Mouse (Mus musculus) limb, embryonic 10.5 days (tissue): ENCODE measurements around the gene Smim14. TPM values are rescaled to one million over a fixed set of nuclear protein-coding genes. Genes with fewer than 3 reads are reported as not detected.

ENCODE experiments used
- DNase-seq: peaks from one replicate; pipeline ENCODE4 v3.0.0-alpha.2; 2017; ENCODE audit warnings: low spot score
- H3K27ac ChIP-seq: fragments of 300-500 bp; sonication (generic); 2 replicates; pipeline ENCODE4 v1.5.1; 2016; ENCODE audit warnings: mild to moderate bottlenecking
- H3K27me3 ChIP-seq: fragments of 300-500 bp; sonication (generic); 2 replicates; pipeline ENCODE4 v1.6.1; 2016; ENCODE audit warnings: low read depth, mild to moderate bottlenecking; ENCODE audit not compliant: poor library complexity, severe bottlenecking
- H3K36me3 ChIP-seq: fragments of 300-500 bp; sonication (generic); 2 replicates; pipeline ENCODE4 v1.6.1; 2016; ENCODE audit warnings: mild to moderate bottlenecking, moderate library complexity
- H3K4me1 ChIP-seq: fragments of 300-500 bp; sonication (generic); 2 replicates; pipeline ENCODE4 v1.6.1; 2016
- H3K4me3 ChIP-seq: fragments of 300-500 bp; sonication (generic); 2 replicates; pipeline ENCODE4 v1.5.1; 2016; ENCODE audit warnings: mild to moderate bottlenecking, moderate library complexity
- H3K9me3 ChIP-seq: fragments of 300-500 bp; sonication (generic); replicated peaks from 2 replicates; pipeline ENCODE4 v1.6.1; 2016; ENCODE audit warnings: mild to moderate bottlenecking
- WGBS: fragments of 180-500 bp; shearing (Covaris S2); methylation state at CpG from one replicate; pipeline ENCODE4 v1.1.7; 2016; 5-methylcytosine and 5-hydroxymethylcytosine counted together
- polyA plus RNA-seq: library from polyadenylated mRNA; unstranded; fragments of >200 nt; fragmentation: Nextera tagmentation; extraction: Ambion mirVana; gene quantifications from 2 replicates; pipeline ENCODE4 v1.2.1, GENCODE M21; 2016

Smim14 gene
- polyA plus RNA-seq, 1 experiment from 2014 or later: 67.0 TPM

DNA sequence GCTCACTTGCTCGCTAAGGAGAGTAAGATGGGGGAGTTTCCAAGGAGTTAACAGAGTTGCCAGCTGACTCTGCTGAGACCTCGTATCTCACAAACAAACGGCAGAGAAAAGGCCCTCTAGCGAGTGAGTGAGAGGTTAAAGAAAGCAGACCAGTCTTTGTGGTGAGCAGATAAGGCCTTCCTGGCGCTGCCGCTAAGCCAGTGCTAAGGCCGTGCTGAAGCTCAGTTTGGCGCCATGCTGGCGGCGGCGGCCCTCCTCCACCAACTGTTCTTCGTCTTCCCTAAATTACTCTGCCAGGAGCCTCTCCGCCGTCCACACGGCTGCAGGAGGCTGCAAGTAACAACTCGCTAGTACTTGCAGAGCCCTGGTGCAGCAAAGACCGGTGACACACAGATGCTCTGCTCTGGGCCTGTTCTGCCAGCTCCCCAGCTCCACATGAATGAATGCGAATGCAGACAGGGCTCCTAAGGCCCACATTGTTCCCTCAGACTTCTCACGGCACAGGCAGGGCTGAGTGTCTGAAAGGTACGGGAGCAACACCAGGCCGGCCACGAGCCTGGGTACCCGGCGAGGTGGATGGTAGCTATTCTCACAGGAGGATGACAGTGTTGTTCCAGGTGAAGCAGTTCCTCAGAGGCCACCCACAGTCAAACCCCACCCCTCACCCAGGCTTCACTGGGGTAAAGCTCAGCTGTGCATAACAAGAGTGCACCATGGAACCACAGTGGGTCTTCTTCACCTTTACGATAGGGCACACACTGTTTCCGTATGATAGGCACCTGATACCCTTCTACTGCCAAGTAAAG is 121.1 kb downstream of the Smim14 start:
- Histone ChIP-seq H3K4me3 (peak overlapping the region; percentile 32), H3K4me1 (peaks cover 15% of the 10 kb centered on the region), H3K9me3 (no peaks in the 10 kb centered on the region), H3K36me3 (peaks cover 63% of the 10 kb centered on the region), H3K27ac (peak overlapping the region; percentile 92), H3K27me3 (no peaks in the 10 kb centered on the region)
- 16% methylated on average over 26 of the region's 26 CpGs for WGBS
- peak; percentile 76 for DNase-seq

- H3K27ac ChIP-seq: no peak overlapping the region
- H3K4me3 ChIP-seq: no peak overlapping the region
- 60% methylated on average over 12 of the region's 12 CpGs for WGBS
- H3K27me3 ChIP-seq: no peaks in the 10 kb centered on the region
- H3K9me3 ChIP-seq: no peaks in the 10 kb centered on the region
- H3K4me1 ChIP-seq: no peaks in the 10 kb centered on the region
- DNase-seq: no peak
- peaks cover 83% of the 10 kb centered on the region for H3K36me3 ChIP-seq
Observed at GRCm38 (mm10) chr5:65407989-65408388, 129.0 kb downstream of the Smim14 start.

DNA sequence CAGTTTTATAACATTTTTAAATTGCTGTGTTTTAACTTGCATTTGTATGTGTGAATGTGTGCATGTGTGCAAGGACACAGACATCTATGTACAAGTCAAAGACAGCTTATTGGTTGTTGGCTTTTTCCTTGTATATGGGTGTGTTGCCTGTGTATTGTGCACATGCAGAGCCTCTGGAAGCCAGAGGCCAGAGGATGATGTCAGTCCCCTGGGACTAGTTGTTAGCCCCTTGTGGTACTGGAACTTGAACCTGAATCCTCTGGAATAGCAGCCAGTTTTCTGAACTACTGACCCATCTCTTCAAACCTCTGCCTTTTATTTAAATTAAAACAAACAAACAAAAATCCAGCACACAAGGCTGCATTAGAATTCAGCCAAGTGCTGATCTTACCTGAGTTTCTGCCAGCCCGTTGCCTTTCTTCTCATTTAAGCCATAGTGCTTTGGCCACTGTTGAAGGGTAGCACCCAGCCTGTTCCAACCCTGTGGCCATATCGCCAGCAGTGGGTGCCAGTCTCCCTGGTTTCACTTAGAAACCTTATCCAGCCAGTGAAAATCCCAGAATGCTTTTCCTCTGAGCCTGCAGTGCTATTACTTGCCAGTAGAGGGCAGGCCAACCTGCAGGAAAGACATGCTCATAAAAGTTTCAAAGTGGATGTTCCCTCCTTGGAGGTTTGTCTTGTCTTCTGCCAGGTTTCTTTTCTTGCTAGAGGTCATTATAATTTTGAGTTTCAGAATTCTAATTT is 135.6 kb downstream of the Smim14 start:
- no peaks in the 10 kb centered on the region for H3K4me1 ChIP-seq
- peaks cover 95% of the 10 kb centered on the region for H3K36me3 ChIP-seq
- no peak overlapping the region for H3K4me3 ChIP-seq
- no peak overlapping the region for H3K27ac ChIP-seq
- WGBS: 35% methylated on average over 2 of the region's 2 CpGs
- H3K9me3 ChIP-seq: no peaks in the 10 kb centered on the region
- H3K27me3 ChIP-seq: no peaks in the 10 kb centered on the region
- DNase-seq: peak; percentile 76

Other genes starting within 250 kb of the Smim14 start
- 90.3 and 103 TPM in 2 replicates for gene Rfc1, start 201.5 kb downstream of the Smim14 start, polyA plus RNA-seq
- gene Klb, start 188.9 kb downstream of the Smim14 start, polyA plus RNA-seq: 0.08 TPM in 1 of 2 replicates, not detected in the other
- 991 and 1,125 TPM in 2 replicates for gene Rpl9, start 145.7 kb downstream of the Smim14 start, polyA plus RNA-seq
- gene Lias, start 145.7 kb downstream of the Smim14 start, polyA plus RNA-seq: 71.3 and 75.6 TPM in 2 replicates
- 75.3 and 87.4 TPM in 2 replicates for gene Ugdh, start 101.2 kb downstream of the Smim14 start, polyA plus RNA-seq
- gene Gm43552, start 44.4 kb downstream of the Smim14 start, polyA plus RNA-seq: not detected in 2 replicates
- 218 and 228 TPM in 2 replicates for gene Ube2k, start within 50 bp of the Smim14 start, polyA plus RNA-seq
- gene Pds5a, start 161.1 kb upstream of the Smim14 start, polyA plus RNA-seq: 90.8 and 102 TPM in 2 replicates
- gene N4bp2, start 226.3 kb upstream of the Smim14 start, polyA plus RNA-seq: 33.3 and 39.8 TPM in 2 replicates